Mouse (Mus musculus): Measurements from ENCODE around the gene Phb2. TPM values are rescaled to one million over a fixed set of nuclear protein-coding genes. Genes with fewer than 3 reads are reported as not detected.

The Phb2 gene
- polyA plus RNA-seq, 1 experiment from 2014 or later = 242 TPM

DNA sequence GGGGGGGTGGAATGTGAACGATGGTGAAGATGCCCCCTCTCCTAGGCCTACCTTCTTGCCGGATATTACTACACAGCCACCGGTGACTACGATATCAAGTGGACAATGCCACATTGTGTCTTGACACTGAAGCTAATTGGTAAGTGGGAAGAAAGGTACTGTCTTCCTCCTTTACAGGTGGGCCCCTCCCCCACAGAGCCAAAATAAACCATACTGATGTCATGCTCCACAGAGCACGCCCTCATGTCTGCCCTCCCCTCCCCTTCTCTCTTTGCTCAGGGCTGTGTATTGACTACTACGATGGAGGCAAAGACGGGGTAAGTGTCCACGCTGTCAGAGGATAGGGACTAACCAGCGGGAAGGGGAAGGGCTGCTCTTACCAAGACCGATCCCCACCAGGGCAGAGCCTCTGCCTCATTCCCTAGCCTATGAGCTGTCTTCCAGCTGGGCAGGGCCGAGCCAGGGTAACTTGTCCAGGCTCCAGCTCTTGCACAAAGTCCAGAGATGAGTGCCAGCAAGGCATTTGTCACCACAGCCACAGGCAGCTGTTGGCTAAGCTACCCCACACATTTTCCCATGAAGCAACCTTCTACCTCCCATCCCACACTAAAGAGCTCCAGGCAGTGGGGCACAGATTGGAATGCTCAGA lies 12.1 kb upstream of the Phb2 start:
- Histone ChIP-seq H3K4me1 (ENCODE audit: control insufficient read depth, insufficient read depth, low read length) (no peaks in the 10 kb centered on the region), H3K4me3 (ENCODE audit: low read depth, low read length) (no peak overlapping the region), H3K27ac (ENCODE audit: low read depth, low read length) (no peak overlapping the region), H3K9me3 (ENCODE audit: control insufficient read depth, low read length) (no peaks in the 10 kb centered on the region), H3K4me2 (ENCODE audit: low read depth, low read length) (no peak overlapping the region), H3K27me3 (ENCODE audit: control insufficient read depth, insufficient read depth, low read length) (no peaks in the 10 kb centered on the region), H3K36me3 (ENCODE audit: control insufficient read depth, insufficient read depth, low read length) (peaks cover 37% of the 10 kb centered on the region), H3K9ac (replicated peaks; ENCODE audit: low read depth, low read length) (no peak overlapping the region)
- WGBS = 84% methylated on average over 11 of the region's 11 CpGs
- ATAC-seq (ENCODE audit: low read depth) = no peak

GRCm38 (mm10) chr6:124701338-124701737 lies 10.8 kb upstream of the Phb2 start:
- peaks cover 47% of the 10 kb centered on the region for H3K36me3 ChIP-seq (ENCODE audit: control insufficient read depth, insufficient read depth, low read length)
- no peaks in the 10 kb centered on the region for H3K4me1 ChIP-seq (ENCODE audit: control insufficient read depth, insufficient read depth, low read length)
- WGBS = 76% methylated on average over 8 of the region's 8 CpGs
- H3K27me3 ChIP-seq (ENCODE audit: control insufficient read depth, insufficient read depth, low read length) = no peaks in the 10 kb centered on the region
- H3K4me2 ChIP-seq (ENCODE audit: low read depth, low read length) = no peak overlapping the region
- ATAC-seq (ENCODE audit: low read depth) = peak; percentile 33; the same call in 1 of the 2 replicates
- no peak overlapping the region for H3K27ac ChIP-seq (ENCODE audit: low read depth, low read length)
- no peak overlapping the region for H3K9ac ChIP-seq (replicated peaks; ENCODE audit: low read depth, low read length)
- H3K4me3 ChIP-seq (ENCODE audit: low read depth, low read length) = no peak overlapping the region
- no peaks in the 10 kb centered on the region for H3K9me3 ChIP-seq (ENCODE audit: control insufficient read depth, low read length)

DNA sequence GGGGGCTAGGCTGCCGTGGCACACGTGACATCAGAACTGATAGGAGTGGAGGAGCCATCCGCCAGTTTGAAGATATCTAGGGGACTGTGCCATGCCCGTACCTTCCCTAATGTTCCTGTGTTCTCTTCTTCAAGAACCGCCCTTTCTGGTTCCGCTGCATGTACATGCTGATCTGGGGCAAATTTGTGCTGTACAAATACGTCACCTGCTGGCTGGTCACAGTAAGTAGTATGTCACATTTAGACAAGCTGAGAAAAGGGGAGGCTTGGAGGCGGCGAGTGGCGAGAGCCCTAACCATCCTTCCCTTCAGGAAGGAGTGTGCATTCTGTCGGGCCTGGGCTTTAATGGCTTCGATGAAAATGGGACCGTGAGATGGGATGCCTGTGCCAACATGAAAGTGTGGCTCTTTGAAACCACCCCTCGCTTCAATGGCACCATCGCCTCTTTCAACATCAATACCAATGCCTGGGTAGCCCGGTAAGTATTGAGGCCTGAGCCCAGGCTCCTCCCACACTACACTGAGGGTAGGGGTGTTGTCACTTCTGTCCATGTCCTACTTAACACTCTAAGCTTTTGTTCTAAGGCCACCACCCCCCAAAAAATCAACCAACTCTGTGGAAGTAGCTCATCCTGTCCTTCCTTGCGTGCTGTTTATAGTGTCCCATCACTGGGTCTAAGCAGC lies 9.9 kb upstream of the Phb2 start:
- peaks cover 48% of the 10 kb centered on the region for H3K36me3 ChIP-seq (ENCODE audit: control insufficient read depth, insufficient read depth, low read length)
- H3K4me1 ChIP-seq (ENCODE audit: control insufficient read depth, insufficient read depth, low read length) = no peaks in the 10 kb centered on the region
- no peak overlapping the region for H3K4me3 ChIP-seq (ENCODE audit: low read depth, low read length)
- peak; percentile 16 for ATAC-seq (ENCODE audit: low read depth)
- H3K9ac ChIP-seq (replicated peaks; ENCODE audit: low read depth, low read length) = no peak overlapping the region
- no peaks in the 10 kb centered on the region for H3K27me3 ChIP-seq (ENCODE audit: control insufficient read depth, insufficient read depth, low read length)
- H3K9me3 ChIP-seq (ENCODE audit: control insufficient read depth, low read length) = no peaks in the 10 kb centered on the region
- WGBS = 96% methylated on average over 17 of the region's 17 CpGs
- no peak overlapping the region for H3K4me2 ChIP-seq (ENCODE audit: low read depth, low read length)
- H3K27ac ChIP-seq (ENCODE audit: low read depth, low read length) = no peak overlapping the region

GRCm38 (mm10) chr6:124702784-124703103 lies 9.4 kb upstream of the Phb2 start:
- Histone ChIP-seq H3K9ac (replicated peaks; ENCODE audit: low read depth, low read length) (no peak overlapping the region), H3K36me3 (ENCODE audit: control insufficient read depth, insufficient read depth, low read length) (peaks cover 48% of the 10 kb centered on the region)
- WGBS = 59% methylated on average over 3 of the region's 3 CpGs

GRCm38 (mm10) chr6:124703789-124704188 lies 8.3 kb upstream of the Phb2 start:
- 85% methylated on average over 7 of the region's 7 CpGs for WGBS
- Histone ChIP-seq H3K4me1 (ENCODE audit: control insufficient read depth, insufficient read depth, low read length) (no peaks in the 10 kb centered on the region), H3K4me2 (ENCODE audit: low read depth, low read length) (no peak overlapping the region), H3K36me3 (ENCODE audit: control insufficient read depth, insufficient read depth, low read length) (peaks cover 48% of the 10 kb centered on the region), H3K9me3 (ENCODE audit: control insufficient read depth, low read length) (no peaks in the 10 kb centered on the region), H3K9ac (replicated peaks; ENCODE audit: low read depth, low read length) (no peak overlapping the region), H3K27me3 (ENCODE audit: control insufficient read depth, insufficient read depth, low read length) (no peaks in the 10 kb centered on the region), H3K27ac (ENCODE audit: low read depth, low read length) (no peak overlapping the region), H3K4me3 (ENCODE audit: low read depth, low read length) (no peak overlapping the region)
- no peak for ATAC-seq (ENCODE audit: low read depth)

More at GRCm38 (mm10) chr6:124702784-124703103, 9.4 kb upstream of the Phb2 start:
- H3K27ac ChIP-seq (ENCODE audit: low read depth, low read length) = no peak overlapping the region
- no peaks in the 10 kb centered on the region for H3K27me3 ChIP-seq (ENCODE audit: control insufficient read depth, insufficient read depth, low read length)
- no peak overlapping the region for H3K4me3 ChIP-seq (ENCODE audit: low read depth, low read length)
- no peak overlapping the region for H3K4me2 ChIP-seq (ENCODE audit: low read depth, low read length)
- peak; percentile 80 for ATAC-seq (ENCODE audit: low read depth)
- H3K9me3 ChIP-seq (ENCODE audit: control insufficient read depth, low read length) = no peaks in the 10 kb centered on the region
- H3K4me1 ChIP-seq (ENCODE audit: control insufficient read depth, insufficient read depth, low read length) = no peaks in the 10 kb centered on the region

DNA sequence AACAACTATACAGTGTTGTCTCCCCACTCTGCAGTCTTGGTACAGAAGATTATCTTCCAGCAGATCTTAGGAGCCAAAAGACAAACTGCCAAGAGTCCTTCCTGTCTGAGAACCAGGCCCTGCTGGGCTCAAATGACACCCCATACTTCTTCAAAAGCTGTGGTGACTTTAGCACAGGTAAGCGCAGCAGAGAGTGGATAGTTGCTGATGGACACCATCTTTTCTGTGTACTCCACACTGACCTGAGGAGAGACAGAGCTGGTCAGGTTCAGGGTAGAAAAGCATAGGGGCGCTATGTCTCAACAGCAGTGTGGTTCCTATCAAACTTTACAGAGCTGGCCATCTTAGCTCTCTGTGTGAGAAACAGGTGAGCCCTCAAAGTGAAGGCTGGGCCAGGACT lies 7.7 kb upstream of the Phb2 start:
- WGBS = 100% methylated on average over 2 of the region's 2 CpGs
- Histone ChIP-seq H3K27me3 (ENCODE audit: control insufficient read depth, insufficient read depth, low read length) (no peaks in the 10 kb centered on the region), H3K4me1 (ENCODE audit: control insufficient read depth, insufficient read depth, low read length) (no peaks in the 10 kb centered on the region), H3K36me3 (ENCODE audit: control insufficient read depth, insufficient read depth, low read length) (peaks cover 43% of the 10 kb centered on the region), H3K4me3 (ENCODE audit: low read depth, low read length) (no peak overlapping the region), H3K4me2 (ENCODE audit: low read depth, low read length) (no peak overlapping the region), H3K9ac (replicated peaks; ENCODE audit: low read depth, low read length) (no peak overlapping the region), H3K27ac (ENCODE audit: low read depth, low read length) (no peak overlapping the region), H3K9me3 (ENCODE audit: control insufficient read depth, low read length) (no peaks in the 10 kb centered on the region)
- no peak for ATAC-seq (ENCODE audit: low read depth)

- ATAC-seq (ENCODE audit: low read depth) = no peak
- WGBS = 86% methylated on average over 5 of the region's 5 CpGs
- H3K4me3 ChIP-seq (ENCODE audit: low read depth, low read length) = no peak overlapping the region
- peaks cover 43% of the 10 kb centered on the region for H3K36me3 ChIP-seq (ENCODE audit: control insufficient read depth, insufficient read depth, low read length)
- H3K4me1 ChIP-seq (ENCODE audit: control insufficient read depth, insufficient read depth, low read length) = peaks cover 9% of the 10 kb centered on the region
- no peak overlapping the region for H3K9ac ChIP-seq (replicated peaks; ENCODE audit: low read depth, low read length)
- no peaks in the 10 kb centered on the region for H3K27me3 ChIP-seq (ENCODE audit: control insufficient read depth, insufficient read depth, low read length)
- no peak overlapping the region for H3K4me2 ChIP-seq (ENCODE audit: low read depth, low read length)
- no peaks in the 10 kb centered on the region for H3K9me3 ChIP-seq (ENCODE audit: control insufficient read depth, low read length)
- no peak overlapping the region for H3K27ac ChIP-seq (ENCODE audit: low read depth, low read length)
Observed at GRCm38 (mm10) chr6:124706061-124706627, 6.0 kb upstream of the Phb2 start.

- H3K4me1 ChIP-seq (ENCODE audit: control insufficient read depth, insufficient read depth, low read length) = peaks cover 16% of the 10 kb centered on the region
- 96% methylated on average over 10 of the region's 10 CpGs for whole genome bisulfite sequencing
- H3K27ac ChIP-seq (ENCODE audit: low read depth, low read length) = no peak overlapping the region
- no peak overlapping the region for H3K9ac ChIP-seq (replicated peaks; ENCODE audit: low read depth, low read length)
- no peaks in the 10 kb centered on the region for H3K9me3 ChIP-seq (ENCODE audit: control insufficient read depth, low read length)
- no peaks in the 10 kb centered on the region for H3K27me3 ChIP-seq (ENCODE audit: control insufficient read depth, insufficient read depth, low read length)
- H3K4me2 ChIP-seq (ENCODE audit: low read depth, low read length) = no peak overlapping the region
- H3K36me3 ChIP-seq (ENCODE audit: control insufficient read depth, insufficient read depth, low read length) = peaks cover 28% of the 10 kb centered on the region
- ATAC-seq (ENCODE audit: low read depth) = no peak
- no peak overlapping the region for H3K4me3 ChIP-seq (ENCODE audit: low read depth, low read length)
Observed at GRCm38 (mm10) chr6:124708289-124708889, 3.7 kb upstream of the Phb2 start.

DNA sequence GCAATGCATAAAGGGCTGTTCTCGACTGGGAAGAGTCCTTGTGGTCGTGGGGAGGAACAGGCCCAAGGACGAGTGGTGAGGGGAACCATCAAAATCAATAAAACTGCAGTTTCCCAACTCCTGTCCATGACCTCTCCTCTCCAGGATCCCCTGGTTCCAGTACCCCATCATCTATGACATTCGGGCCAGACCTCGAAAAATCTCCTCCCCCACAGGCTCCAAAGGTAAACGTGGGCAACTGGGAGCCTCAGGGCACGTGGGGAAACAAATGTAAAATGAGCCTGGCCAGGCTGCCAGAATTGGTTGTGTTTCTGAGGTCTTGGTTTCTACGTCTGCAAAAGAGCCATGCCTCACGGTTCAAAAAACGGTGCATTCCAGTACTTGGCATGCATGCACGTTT lies 782 bp downstream of the Phb2 start:
- Histone ChIP-seq H3K27ac (ENCODE audit: low read depth, low read length) (no peak overlapping the region), H3K4me3 (ENCODE audit: low read depth, low read length) (peak overlapping the region; percentile 67), H3K27me3 (ENCODE audit: control insufficient read depth, insufficient read depth, low read length) (no peaks in the 10 kb centered on the region), H3K9ac (replicated peaks; ENCODE audit: low read depth, low read length) (peak overlapping the region; percentile 71), H3K36me3 (ENCODE audit: control insufficient read depth, insufficient read depth, low read length) (peaks cover 26% of the 10 kb centered on the region), H3K4me1 (ENCODE audit: control insufficient read depth, insufficient read depth, low read length) (peaks cover 17% of the 10 kb centered on the region), H3K9me3 (ENCODE audit: control insufficient read depth, low read length) (no peaks in the 10 kb centered on the region), H3K4me2 (ENCODE audit: low read depth, low read length) (peak overlapping the region; percentile 96)
- no peak for ATAC-seq (ENCODE audit: low read depth)
- WGBS = 23% methylated on average over 11 of the region's 11 CpGs
